Mouse (Mus musculus) MEL (cell line): ENCODE data around the gene Ambp. TPM values are rescaled to one million over a fixed set of nuclear protein-coding genes. Genes with fewer than 3 reads are reported as not detected.

ENCODE experiments used
- DNase-seq: peaks from one replicate; pipeline ENCODE4 v3.0.0; 2011; ENCODE audit warnings: low read depth, low spot score
- H3K27ac ChIP-seq: 2 replicates; pipeline ENCODE4 v1.5.1; 2012; ENCODE audit warnings: low read depth, mild to moderate bottlenecking, control low read depth, low read length, moderate library complexity; ENCODE audit not compliant: control insufficient read depth
- H3K27me3 ChIP-seq, 2 experiments: fragments of 150-350 bp in 1 of 2; sonication (generic) in 1 of 2; 2 replicates each; pipeline ENCODE4 v1.6.1; 2012; ENCODE audit warnings: low read length in 2 of 2, mild to moderate bottlenecking in 2 of 2, improper control_type of control experiment in 1 of 2, moderate library complexity in 1 of 2; ENCODE audit not compliant: insufficient read depth in 2 of 2, control insufficient read depth in 1 of 2
- H3K36me3 ChIP-seq, 2 experiments: 2 replicates each; pipeline ENCODE4 v1.6.1; 2012 to 2014; ENCODE audit warnings: low read length in 2 of 2, improper control_type of control experiment in 1 of 2, inconsistent platforms in 1 of 2, mild to moderate bottlenecking in 1 of 2; ENCODE audit not compliant: insufficient read depth in 2 of 2, control insufficient read depth in 1 of 2
- H3K4me1 ChIP-seq, 2 experiments: fragments of 150-350 bp in 1 of 2; sonication (generic) in 1 of 2; 2 replicates each; pipeline ENCODE4 v1.6.1; 2012; ENCODE audit warnings: low read length in 2 of 2, improper control_type of control experiment in 1 of 2, mild to moderate bottlenecking in 1 of 2; ENCODE audit not compliant: insufficient read depth in 2 of 2, control insufficient read depth in 1 of 2
- H3K4me3 ChIP-seq, 2 experiments: fragments of 150-350 bp in 1 of 2; sonication (generic) in 1 of 2; 2 replicates each; pipeline ENCODE4 v1.5.1; 2012; ENCODE audit warnings: low read depth in 2 of 2, low read length in 2 of 2, mild to moderate bottlenecking in 2 of 2, moderate library complexity in 2 of 2, control low read depth in 1 of 2, improper control_type of control experiment in 1 of 2; ENCODE audit not compliant: control insufficient read depth in 1 of 2, insufficient read depth in 1 of 2
- H3K79me2 ChIP-seq: 2 replicates; pipeline ENCODE4 v1.6.1; 2012; ENCODE audit warnings: mild to moderate bottlenecking, low read length, moderate library complexity; ENCODE audit not compliant: control insufficient read depth, poor library complexity, insufficient read depth
- H3K9ac ChIP-seq: 2 replicates; pipeline ENCODE4 v1.6.1; 2012; ENCODE audit warnings: low read depth, mild to moderate bottlenecking, control low read depth, low read length, moderate library complexity; ENCODE audit not compliant: control insufficient read depth, poor library complexity, severe bottlenecking
- H3K9me3 ChIP-seq: fragments of 150-350 bp; sonication (generic); replicated peaks from 2 replicates; pipeline ENCODE4 v1.6.1; 2012; ENCODE audit warnings: mild to moderate bottlenecking, low read length, improper control_type of control experiment, moderate library complexity; ENCODE audit not compliant: insufficient read depth
- BHLHE40 ChIP-seq: IDR thresholded peaks from 2 replicates; pipeline ENCODE4 v1.6.1; 2012; ENCODE audit warnings: low read depth, mild to moderate bottlenecking, inconsistent platforms, low read length, improper control_type of control experiment, borderline replicate concordance
- CHD1 ChIP-seq: IDR thresholded peaks from 2 replicates; pipeline ENCODE4 v1.6.1; 2012; ENCODE audit warnings: low read depth, mild to moderate bottlenecking, inconsistent platforms, low read length, improper control_type of control experiment
- CHD2 ChIP-seq: IDR thresholded peaks from 2 replicates; pipeline ENCODE4 v1.6.1; 2011; ENCODE audit warnings: low read length, improper control_type of control experiment
- E2F4 ChIP-seq: IDR thresholded peaks from 2 replicates; pipeline ENCODE4 v1.6.1; 2011; ENCODE audit warnings: low read depth, low read length, improper control_type of control experiment, borderline replicate concordance
- EP300 ChIP-seq, 2 experiments: IDR thresholded peaks; 2 replicates each; pipeline ENCODE4 v1.6.1; 2011; ENCODE audit warnings: improper control_type of control experiment in 2 of 2, low read length in 2 of 2, low read depth in 1 of 2, mild to moderate bottlenecking in 1 of 2
- ETS1 ChIP-seq: IDR thresholded peaks from 2 replicates; pipeline ENCODE4 v1.6.1; 2012; ENCODE audit warnings: low read depth, mild to moderate bottlenecking, inconsistent platforms, low read length, improper control_type of control experiment, moderate library complexity
- GABPA ChIP-seq: IDR thresholded peaks from 2 replicates; pipeline ENCODE4 v1.6.1; 2012; ENCODE audit warnings: low read depth, mild to moderate bottlenecking, inconsistent platforms, low read length, improper control_type of control experiment, moderate library complexity
- MAFK ChIP-seq: IDR thresholded peaks from 2 replicates; pipeline ENCODE4 v1.6.1; 2011; ENCODE audit warnings: low read depth, mild to moderate bottlenecking, low read length, improper control_type of control experiment, borderline replicate concordance
- MEF2A ChIP-seq: IDR thresholded peaks from 2 replicates; pipeline ENCODE4 v1.6.1; 2014; ENCODE audit warnings: low read depth, mild to moderate bottlenecking, inconsistent platforms, low read length, improper control_type of control experiment; ENCODE audit not compliant: poor library complexity, insufficient replicate concordance, severe bottlenecking; ENCODE audit errors: extremely low read depth
- MXI1 ChIP-seq: IDR thresholded peaks from 2 replicates; pipeline ENCODE4 v1.6.1; 2011; ENCODE audit warnings: mild to moderate bottlenecking, low read depth, low read length, improper control_type of control experiment
- MYC ChIP-seq: IDR thresholded peaks from 2 replicates; pipeline ENCODE4 v1.6.1; 2011; ENCODE audit warnings: low read depth, mild to moderate bottlenecking, low read length, improper control_type of control experiment, moderate library complexity
- POLR2AphosphoS5 ChIP-seq: IDR thresholded peaks from 2 replicates; pipeline ENCODE4 v1.6.1; 2012; ENCODE audit warnings: low read depth, borderline replicate concordance, mild to moderate bottlenecking, inconsistent platforms, low read length, moderate library complexity, mixed read lengths
- RAD21 ChIP-seq: IDR thresholded peaks from 2 replicates; pipeline ENCODE4 v1.6.1; 2011; ENCODE audit warnings: mild to moderate bottlenecking, low read depth, low read length, improper control_type of control experiment
- TBP ChIP-seq: IDR thresholded peaks from 2 replicates; pipeline ENCODE4 v1.8.0; 2011; ENCODE audit warnings: low read depth, low read length, improper control_type of control experiment
- TCF12 ChIP-seq: IDR thresholded peaks from 2 replicates; pipeline ENCODE4 v1.6.1; 2014; ENCODE audit warnings: low read depth, mild to moderate bottlenecking, inconsistent platforms, low read length, improper control_type of control experiment, moderate library complexity
- USF1 ChIP-seq: IDR thresholded peaks from 2 replicates; pipeline ENCODE4 v1.6.1; 2014; ENCODE audit warnings: low read depth, mild to moderate bottlenecking, inconsistent platforms, low read length, improper control_type of control experiment, moderate library complexity
- USF2 ChIP-seq, 2 experiments: IDR thresholded peaks; 2 replicates each; pipeline ENCODE4 v1.6.1; 2011 to 2012; ENCODE audit warnings: improper control_type of control experiment in 2 of 2, low read length in 2 of 2, borderline replicate concordance in 1 of 2, inconsistent platforms in 1 of 2, low read depth in 1 of 2, mild to moderate bottlenecking in 1 of 2; ENCODE audit not compliant: insufficient read depth in 1 of 2
- ZC3H11A ChIP-seq: IDR thresholded peaks from 2 replicates; pipeline ENCODE4 v1.6.1; 2012; ENCODE audit warnings: low read depth, mild to moderate bottlenecking, inconsistent platforms, low read length, improper control_type of control experiment
- ZKSCAN1 ChIP-seq: IDR thresholded peaks from 2 replicates; pipeline ENCODE4 v1.6.1; 2012; ENCODE audit warnings: low read depth, mild to moderate bottlenecking, inconsistent platforms, low read length, improper control_type of control experiment, moderate library complexity
- ZMIZ1 ChIP-seq: IDR thresholded peaks from 2 replicates; pipeline ENCODE4 v1.6.1; 2012; ENCODE audit warnings: low read depth, mild to moderate bottlenecking, inconsistent platforms, low read length, improper control_type of control experiment, moderate library complexity
- ZNF384 ChIP-seq: IDR thresholded peaks from 2 replicates; pipeline ENCODE4 v1.6.1; 2012; ENCODE audit warnings: low read depth, mild to moderate bottlenecking, inconsistent platforms, low read length, improper control_type of control experiment
- polyA plus RNA-seq, 2 experiments: library from polyadenylated mRNA; stranded (reverse) in 1 of 2; unstranded in 1 of 2; fragments of >175 nt in 1 of 2; fragments of >200 nt in 1 of 2; gene quantifications; 2 replicates each; pipeline versions ENCODE4 v1.2.1 to v1.2.4; 2012; ENCODE audit warnings: low replicate concordance in 2 of 2, low read depth in 1 of 2; ENCODE audit not compliant: insufficient read length in 2 of 2, insufficient read depth in 1 of 2, missing spikeins in 1 of 2
- total RNA-seq: library from RNA; depleted of rRNA; stranded (reverse); fragments of 300-350 nt; gene quantifications from 2 replicates; pipeline ENCODE4 v1.2.3, GENCODE M21; 2012

The Ambp gene
- total and polyA plus RNA-seq, 3 experiments = not detected

- H3K9me3 ChIP-seq = no peaks in the 10 kb centered on the region
- no peaks in the 10 kb centered on the region for H3K27me3 ChIP-seq
- DNase-seq = no peak
- no peaks in the 10 kb centered on the region for H3K36me3 ChIP-seq
- no peak for TF ChIP-seq MYC
- TF ChIP-seq MAFK = no peak
- TF ChIP-seq ZMIZ1 = no peak
- TF ChIP-seq CHD1 = no peak
- TF ChIP-seq RAD21 = no peak
- no peak for TF ChIP-seq USF2 (IDR thresholded peaks at IDR 0.05; ENCODE audit: borderline replicate concordance in 1 of 2, insufficient read depth in 1 of 2, low read depth in 1 of 2, low read length in 2 of 2)
- TF ChIP-seq BHLHE40 = no peak
- TF ChIP-seq ZKSCAN1 = no peak
- no peak for TF ChIP-seq CHD2
- no peak overlapping the region for H3K27ac ChIP-seq
- H3K4me1 ChIP-seq = no peaks in the 10 kb centered on the region
- no peak overlapping the region for H3K9ac ChIP-seq
- no peaks in the 10 kb centered on the region for H3K79me2 ChIP-seq
- no peak overlapping the region for H3K4me3 ChIP-seq
Measured at GRCm38 (mm10) chr4:63102025-63102424, 52.6 kb downstream of the Ambp start.

- H3K36me3 ChIP-seq = no peaks in the 10 kb centered on the region
- TF ChIP-seq TCF12 (no peak), E2F4 (no peak), EP300 (IDR thresholded peaks at IDR 0.05; ENCODE audit: low read depth in 1 of 2, low read length in 2 of 2) (no peak), CHD1 (no peak), POLR2AphosphoS5 (no peak), TBP (no peak), USF1 (no peak), ETS1 (no peak), ZMIZ1 (no peak), ZC3H11A (no peak), ZNF384 (no peak), ZKSCAN1 (no peak), MEF2A (no peak), GABPA (no peak), MXI1 (no peak)
- no peak overlapping the region for H3K4me3 ChIP-seq
- H3K4me1 ChIP-seq = no peaks in the 10 kb centered on the region
- no peak for DNase-seq
- H3K9me3 ChIP-seq = no peaks in the 10 kb centered on the region
- H3K79me2 ChIP-seq = no peaks in the 10 kb centered on the region
- H3K27ac ChIP-seq = no peak overlapping the region
- no peak overlapping the region for H3K9ac ChIP-seq
- H3K27me3 ChIP-seq = no peaks in the 10 kb centered on the region
Measured at GRCm38 (mm10) chr4:63100478-63100877, 54.1 kb downstream of the Ambp start.
